Mouse (Mus musculus): ENCODE measurements around the gene Pparg.

Pparg gene

DNA sequence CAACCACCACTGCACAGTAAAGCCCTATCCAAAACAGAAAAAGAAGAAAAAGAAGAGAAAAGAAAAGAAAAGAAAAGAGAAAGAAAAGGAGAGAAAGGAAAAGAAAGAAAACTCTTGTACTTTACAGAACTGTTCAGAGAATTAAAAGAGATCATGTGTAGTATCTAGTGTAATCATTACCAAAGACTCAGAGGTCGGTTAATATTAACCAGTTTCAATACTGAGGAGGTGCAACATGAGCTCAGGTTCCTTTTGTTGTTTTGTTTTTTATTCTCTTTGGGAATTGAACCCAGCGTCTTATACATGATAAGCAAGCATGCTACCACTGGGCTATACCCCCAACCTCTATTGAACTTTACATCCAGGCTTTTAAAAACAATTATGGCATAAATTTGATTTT lies 74.1 kb downstream of the Pparg start:
- in situ Hi-C loops (cut with MboI; ENCODE audit: low pct_unique_long_range_greater_than_20kb in 1 of 2, low sequenced_read_pairs in 2 of 2, unreplicated experiment in 1 of 2): no loop called here

DNA sequence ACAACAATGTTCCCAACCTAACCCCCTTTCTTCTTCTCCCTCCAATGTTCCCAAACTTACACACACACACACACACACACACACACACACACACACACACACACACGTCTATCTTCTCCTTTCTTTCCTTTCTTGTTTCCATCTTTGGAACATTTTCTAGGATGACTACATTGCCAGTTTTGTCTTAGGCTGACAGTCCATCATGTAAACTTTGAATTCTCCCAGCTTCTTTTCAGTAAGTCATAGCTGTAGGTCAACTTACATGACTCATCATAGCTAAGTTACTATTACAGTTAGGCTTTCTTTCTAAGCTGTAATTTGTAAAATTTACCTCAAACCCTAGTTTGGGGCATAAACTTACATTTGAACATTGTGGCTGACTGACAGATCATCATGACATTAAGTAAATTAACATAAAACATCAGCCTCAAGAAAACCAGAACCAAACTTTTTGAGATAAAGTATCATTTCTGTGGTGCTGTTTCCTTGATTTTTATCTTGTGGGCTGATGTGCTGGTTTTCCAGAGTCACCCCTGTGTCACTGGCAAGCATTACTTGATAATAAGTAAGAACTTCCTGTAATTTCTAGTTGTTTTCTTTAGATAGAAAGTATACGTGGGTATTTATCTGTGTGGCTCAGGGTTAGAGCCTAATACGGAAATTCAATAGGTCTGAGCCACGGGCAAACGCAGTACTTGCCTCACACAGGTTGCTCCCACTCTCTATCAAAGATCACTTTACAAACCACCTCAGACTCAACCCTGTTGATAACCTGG lies 79.7 kb downstream of the Pparg start:
- in situ Hi-C loops (cut with MboI; ENCODE audit: low pct_unique_long_range_greater_than_20kb in 1 of 2, low sequenced_read_pairs in 2 of 2, unreplicated experiment in 1 of 2): no loop called here

GRCm38 (mm10) chr6:115452501-115452900 lies 91.8 kb downstream of the Pparg start:
- in situ Hi-C loops (cut with MboI; ENCODE audit: low pct_unique_long_range_greater_than_20kb in 1 of 2, low sequenced_read_pairs in 2 of 2, unreplicated experiment in 1 of 2): no loop called here

- in situ Hi-C loops (cut with MboI; ENCODE audit: low pct_unique_long_range_greater_than_20kb in 1 of 2, low sequenced_read_pairs in 2 of 2, unreplicated experiment in 1 of 2): no loop called here
Observed at GRCm38 (mm10) chr6:115462743-115463337, 102.1 kb downstream of the Pparg start.

GRCm38 (mm10) chr6:115463338-115463737 lies 102.6 kb downstream of the Pparg start:
- in situ Hi-C loops (cut with MboI; ENCODE audit: low pct_unique_long_range_greater_than_20kb in 1 of 2, low sequenced_read_pairs in 2 of 2, unreplicated experiment in 1 of 2): no loop called here

GRCm38 (mm10) chr6:115464661-115465060 lies 103.9 kb downstream of the Pparg start:
- in situ Hi-C loops (cut with MboI; ENCODE audit: low pct_unique_long_range_greater_than_20kb in 1 of 2, low sequenced_read_pairs in 2 of 2, unreplicated experiment in 1 of 2): no loop called here

DNA sequence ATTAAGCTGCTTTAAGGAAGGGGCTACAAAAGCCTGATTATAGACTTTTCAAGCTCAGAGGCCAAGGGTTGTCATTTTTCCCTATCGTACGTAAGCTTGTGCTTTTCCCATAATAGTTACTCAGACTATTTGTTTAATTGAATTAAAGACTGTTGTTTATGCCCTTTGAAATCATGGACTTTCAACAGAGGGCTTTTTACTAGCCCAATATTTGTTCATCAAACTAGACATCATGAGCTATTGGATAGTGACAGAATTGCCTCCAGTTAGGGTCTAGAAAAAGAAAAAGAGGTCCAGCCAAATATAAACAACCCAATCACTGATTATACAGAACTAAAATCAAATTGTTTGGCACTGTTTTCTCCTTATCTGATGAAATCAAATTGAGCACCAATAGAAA lies 104.7 kb downstream of the Pparg start:
- in situ Hi-C loops (cut with MboI; ENCODE audit: low pct_unique_long_range_greater_than_20kb in 1 of 2, low sequenced_read_pairs in 2 of 2, unreplicated experiment in 1 of 2): no loop called here

GRCm38 (mm10) chr6:115465876-115466275 lies 105.1 kb downstream of the Pparg start:
- in situ Hi-C loops (cut with MboI; ENCODE audit: low pct_unique_long_range_greater_than_20kb in 1 of 2, low sequenced_read_pairs in 2 of 2, unreplicated experiment in 1 of 2): no loop called here

DNA sequence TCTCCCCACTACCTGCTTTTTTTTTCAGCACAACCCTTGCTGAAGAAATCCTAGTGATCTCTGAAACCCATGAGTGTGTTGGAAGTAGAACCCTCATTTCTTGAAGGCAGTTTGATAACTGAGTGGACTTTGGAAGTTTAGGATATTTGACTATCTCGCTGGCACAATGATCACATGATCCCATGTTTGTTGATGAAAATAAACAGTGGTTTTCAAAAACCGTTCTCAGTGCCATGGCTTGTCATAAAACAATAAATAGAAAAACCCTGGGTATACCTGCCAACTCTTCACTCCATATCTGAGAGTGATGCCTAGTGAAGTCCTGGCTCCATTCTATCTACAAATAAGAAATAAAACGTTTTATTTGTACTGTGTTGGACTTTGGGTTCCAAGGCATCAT lies 105.8 kb downstream of the Pparg start:
- in situ Hi-C loops (cut with MboI; ENCODE audit: low pct_unique_long_range_greater_than_20kb in 1 of 2, low sequenced_read_pairs in 2 of 2, unreplicated experiment in 1 of 2): no loop called here

GRCm38 (mm10) chr6:115469666-115470581 lies 109.2 kb downstream of the Pparg start:
- in situ Hi-C loops (cut with MboI; ENCODE audit: low pct_unique_long_range_greater_than_20kb in 1 of 2, low sequenced_read_pairs in 2 of 2, unreplicated experiment in 1 of 2): no loop called here

GRCm38 (mm10) chr6:115471956-115472355 lies 111.2 kb downstream of the Pparg start:
- in situ Hi-C loops (cut with MboI; ENCODE audit: low pct_unique_long_range_greater_than_20kb in 1 of 2, low sequenced_read_pairs in 2 of 2, unreplicated experiment in 1 of 2): no loop called here

DNA sequence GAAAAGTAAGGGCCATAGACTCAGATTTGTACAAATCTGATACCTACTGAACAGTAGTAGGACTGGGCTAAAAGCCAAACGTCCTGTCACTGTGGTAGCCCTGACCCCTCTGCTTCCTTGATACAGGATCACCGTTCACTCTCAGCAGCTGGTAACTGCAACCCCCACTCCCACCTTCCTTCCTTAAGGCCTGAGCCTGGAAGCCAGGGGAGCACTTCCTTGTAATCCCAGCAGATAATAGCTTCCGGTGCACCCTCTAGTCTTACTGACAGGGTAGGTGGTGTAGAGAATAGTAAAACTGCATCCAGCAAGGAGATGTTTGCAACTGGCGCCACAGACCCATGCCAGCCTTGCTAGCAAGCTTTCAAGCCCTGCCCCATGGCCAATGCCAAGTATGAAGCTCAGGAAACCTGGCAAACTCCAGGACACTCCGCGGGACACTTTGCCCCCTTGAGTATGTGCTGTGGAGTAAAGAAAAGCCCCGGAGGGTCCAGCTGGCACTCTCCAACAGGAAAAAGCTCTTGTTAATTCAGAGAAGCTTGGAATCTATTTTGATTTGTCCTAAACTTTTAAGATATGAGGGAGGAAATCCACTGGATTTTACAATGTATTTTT lies 116.4 kb downstream of the Pparg start:
- in situ Hi-C loops (cut with MboI; ENCODE audit: low pct_unique_long_range_greater_than_20kb in 1 of 2, low sequenced_read_pairs in 2 of 2, unreplicated experiment in 1 of 2): no loop called here

GRCm38 (mm10) chr6:115479963-115480321 lies 119.2 kb downstream of the Pparg start:
- in situ Hi-C loops (cut with MboI; ENCODE audit: low pct_unique_long_range_greater_than_20kb in 1 of 2, low sequenced_read_pairs in 2 of 2, unreplicated experiment in 1 of 2): no loop called here

DNA sequence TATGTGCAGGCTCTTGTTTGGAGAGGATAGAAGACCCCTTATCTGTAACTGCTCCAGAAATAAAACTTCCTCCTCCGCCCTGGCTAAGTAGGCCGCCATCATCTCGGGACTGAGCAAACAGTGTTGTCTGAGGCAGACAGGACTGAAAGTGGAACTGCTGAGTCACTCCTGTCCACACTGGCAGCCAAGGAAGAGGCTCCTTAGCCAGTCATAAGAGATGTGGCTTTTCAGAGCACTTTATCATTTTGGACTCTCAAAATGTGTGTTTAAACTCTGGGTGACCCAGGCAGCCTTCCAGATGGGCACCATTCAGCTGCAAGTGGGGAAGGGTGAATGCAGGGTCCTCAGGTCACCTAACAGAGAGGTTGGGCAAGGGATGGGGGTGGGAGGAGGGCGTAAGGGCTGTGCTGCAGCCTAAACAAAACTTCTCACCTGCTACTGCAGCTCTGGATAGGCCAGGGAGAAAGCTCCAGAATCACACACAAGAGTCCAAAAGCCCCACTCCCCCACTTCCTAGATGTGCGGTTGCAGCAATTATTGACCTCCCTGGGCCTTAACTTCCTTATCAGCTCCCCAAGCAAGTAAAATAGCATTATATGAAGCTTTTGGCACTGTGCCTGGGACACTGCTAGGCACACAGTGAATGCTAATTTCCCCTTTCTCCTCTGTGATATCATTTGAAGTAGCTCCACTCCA lies 119.7 kb downstream of the Pparg start:
- in situ Hi-C loops (cut with MboI; ENCODE audit: low pct_unique_long_range_greater_than_20kb in 1 of 2, low sequenced_read_pairs in 2 of 2, unreplicated experiment in 1 of 2): no loop called here

DNA sequence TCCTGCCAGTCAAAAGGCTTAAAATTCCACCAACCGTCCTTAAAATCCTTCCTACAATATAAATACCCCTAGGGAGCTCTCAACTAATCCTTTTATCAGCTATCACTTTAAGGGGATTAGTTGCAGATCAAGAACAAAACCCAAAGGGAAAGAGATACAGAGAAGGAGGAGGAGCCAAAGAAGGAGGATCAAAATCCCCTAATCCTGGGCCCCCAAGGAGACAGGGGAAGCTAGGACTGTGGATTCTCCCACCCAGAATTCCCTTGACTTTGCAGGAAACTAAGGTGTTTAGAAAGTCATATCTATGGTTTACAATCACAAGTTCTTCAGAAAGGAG lies 120.2 kb downstream of the Pparg start:
- in situ Hi-C loops (cut with MboI; ENCODE audit: low pct_unique_long_range_greater_than_20kb in 1 of 2, low sequenced_read_pairs in 2 of 2, unreplicated experiment in 1 of 2): no loop called here

GRCm38 (mm10) chr6:115481603-115482002 lies 120.9 kb downstream of the Pparg start:
- in situ Hi-C loops (cut with MboI; ENCODE audit: low pct_unique_long_range_greater_than_20kb in 1 of 2, low sequenced_read_pairs in 2 of 2, unreplicated experiment in 1 of 2): no loop called here

DNA sequence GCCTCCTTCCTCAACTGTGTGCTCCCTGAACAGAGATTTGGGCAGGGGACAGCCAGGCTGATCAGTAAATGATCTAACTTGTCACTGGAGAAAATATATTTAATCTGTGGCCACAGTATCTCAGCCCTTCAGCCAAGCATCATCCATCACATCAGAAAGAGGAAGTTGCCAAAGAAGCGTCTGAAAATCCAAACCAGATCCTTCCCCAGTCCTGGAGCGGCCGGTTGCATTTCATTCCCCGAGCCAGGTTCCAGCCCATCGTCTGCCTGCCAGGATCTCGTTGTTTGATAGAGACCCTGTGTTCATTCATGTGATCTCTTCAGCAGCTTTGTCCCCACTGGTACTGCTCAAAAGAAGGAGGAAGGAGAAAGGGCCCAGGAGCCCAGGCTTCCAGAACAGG lies 124.9 kb downstream of the Pparg start:
- in situ Hi-C loops (cut with MboI; ENCODE audit: low pct_unique_long_range_greater_than_20kb in 1 of 2, low sequenced_read_pairs in 2 of 2, unreplicated experiment in 1 of 2): no loop called here

DNA sequence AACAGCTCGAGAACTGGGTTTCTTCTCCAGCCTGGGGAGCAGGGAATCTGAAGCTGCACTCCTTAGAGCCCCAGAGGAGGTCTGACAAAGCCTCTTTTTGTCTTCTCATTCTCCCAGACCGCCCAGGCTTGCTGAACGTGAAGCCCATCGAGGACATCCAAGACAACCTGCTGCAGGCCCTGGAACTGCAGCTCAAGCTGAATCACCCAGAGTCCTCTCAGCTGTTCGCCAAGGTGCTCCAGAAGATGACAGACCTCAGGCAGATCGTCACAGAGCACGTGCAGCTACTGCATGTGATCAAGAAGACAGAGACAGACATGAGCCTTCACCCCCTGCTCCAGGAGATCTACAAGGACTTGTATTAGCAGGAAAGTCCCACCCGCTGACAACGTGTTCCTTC lies 129.1 kb downstream of the Pparg start:
- in situ Hi-C loops (cut with MboI; ENCODE audit: low pct_unique_long_range_greater_than_20kb in 1 of 2, low sequenced_read_pairs in 2 of 2, unreplicated experiment in 1 of 2): no loop called here

All from mouse embryonic stem cell (cell line).